Mouse (Mus musculus): ENCODE measurements around the gene Cradd. TPM values are rescaled to one million over a fixed set of nuclear protein-coding genes. Genes with fewer than 3 reads are reported as not detected.

Cradd gene
- total and polyA plus RNA-seq, 2 experiments: 8.9 to 24.7 TPM

GRCm38 (mm10) chr10:95156410-95156809 lies 167.5 kb downstream of the Cradd start:
- Histone ChIP-seq H3K4me3 (ENCODE audit: insufficient read depth, low read depth, low read length) (no peak overlapping the region), H3K79me2 (ENCODE audit: control insufficient read depth, insufficient read depth, low read length) (no peaks in the 10 kb centered on the region), H3K27me3 (ENCODE audit: control insufficient read depth, insufficient read depth, low read length) (no peaks in the 10 kb centered on the region), H3K4me1 (ENCODE audit: control insufficient read depth, insufficient read depth, low read length) (peaks cover 7% of the 10 kb centered on the region; the same call in 1 of the 2 replicates), H3K27ac (replicated peaks; ENCODE audit: insufficient read depth, low read depth, low read length) (no peak overlapping the region), H3K36me3 (ENCODE audit: control insufficient read depth, insufficient read depth, low read length) (no peaks in the 10 kb centered on the region), H3K9ac (ENCODE audit: low read depth, low read length) (no peak overlapping the region)
- no peak for DNase-seq (ENCODE audit: extremely low read depth, low read depth, low spot score)
- 90% methylated on average over 5 of the region's 7 CpGs for WGBS
- TF ChIP-seq CTCF (IDR thresholded peaks at IDR 0.05; ENCODE audit: low read depth, low read length): peak; percentile 61
- no peak for TF ChIP-seq POLR2A (IDR thresholded peaks at IDR 0.05; ENCODE audit: extremely low read depth, insufficient read depth, low read length)

DNA sequence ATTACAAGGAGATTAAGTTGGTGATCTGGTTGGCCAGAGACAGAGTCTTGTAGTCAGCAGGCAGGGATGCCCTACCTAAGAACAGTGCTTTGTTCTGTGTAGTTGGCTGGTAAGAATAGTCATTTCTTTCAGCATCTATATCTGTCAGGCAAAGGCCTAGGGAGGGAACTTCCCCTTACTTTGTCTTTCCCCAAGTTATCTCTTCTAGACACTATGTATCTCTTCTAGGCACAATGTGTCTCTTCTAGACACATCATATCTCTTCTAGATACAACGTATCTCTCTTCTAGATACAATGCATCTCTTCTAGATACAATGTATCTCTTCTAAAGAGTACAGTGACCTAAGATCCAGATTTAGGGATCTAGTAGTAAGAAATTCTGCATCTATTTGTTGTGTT lies 169.3 kb downstream of the Cradd start:
- WGBS: 79% methylated on average over 1 of the region's 1 CpGs
- Histone ChIP-seq H3K4me3 (ENCODE audit: insufficient read depth, low read depth, low read length) (no peak overlapping the region), H3K27ac (replicated peaks; ENCODE audit: insufficient read depth, low read depth, low read length) (no peak overlapping the region), H3K4me1 (ENCODE audit: control insufficient read depth, insufficient read depth, low read length) (peaks cover 7% of the 10 kb centered on the region; the same call in 1 of the 2 replicates), H3K36me3 (ENCODE audit: control insufficient read depth, insufficient read depth, low read length) (no peaks in the 10 kb centered on the region), H3K79me2 (ENCODE audit: control insufficient read depth, insufficient read depth, low read length) (no peaks in the 10 kb centered on the region), H3K9ac (ENCODE audit: low read depth, low read length) (no peak overlapping the region), H3K27me3 (ENCODE audit: control insufficient read depth, insufficient read depth, low read length) (no peaks in the 10 kb centered on the region)
- DNase-seq (ENCODE audit: extremely low read depth, low read depth, low spot score): no peak
- no peak for TF ChIP-seq CTCF (IDR thresholded peaks at IDR 0.05; ENCODE audit: low read depth, low read length)

- Histone ChIP-seq H3K36me3 (ENCODE audit: control insufficient read depth, insufficient read depth, low read length) (no peaks in the 10 kb centered on the region), H3K4me3 (ENCODE audit: insufficient read depth, low read depth, low read length) (no peak overlapping the region), H3K4me1 (ENCODE audit: control insufficient read depth, insufficient read depth, low read length) (peaks cover 8% of the 10 kb centered on the region; the same call in 1 of the 2 replicates), H3K79me2 (ENCODE audit: control insufficient read depth, insufficient read depth, low read length) (no peaks in the 10 kb centered on the region), H3K27ac (replicated peaks; ENCODE audit: insufficient read depth, low read depth, low read length) (no peak overlapping the region), H3K27me3 (ENCODE audit: control insufficient read depth, insufficient read depth, low read length) (no peaks in the 10 kb centered on the region), H3K9ac (ENCODE audit: low read depth, low read length) (no peak overlapping the region)
- 87% methylated on average over 7 of the region's 7 CpGs for WGBS
- no peak for DNase-seq (ENCODE audit: extremely low read depth, low read depth, low spot score)
- TF ChIP-seq CTCF (IDR thresholded peaks at IDR 0.05; ENCODE audit: low read depth, low read length) (no peak), POLR2A (IDR thresholded peaks at IDR 0.05; ENCODE audit: extremely low read depth, insufficient read depth, low read length) (no peak)
These were observed 170.7 kb downstream of the Cradd start for GRCm38 (mm10) chr10:95153224-95153623.

- WGBS: 19% methylated on average over 9 of the region's 9 CpGs
These were observed 171.4 kb downstream of the Cradd start for GRCm38 (mm10) chr10:95152503-95152989.

GRCm38 (mm10) chr10:95151012-95151768 lies 172.7 kb downstream of the Cradd start:
- WGBS: 89% methylated on average over 6 of the region's 6 CpGs
- Histone ChIP-seq H3K79me2 (ENCODE audit: control insufficient read depth, insufficient read depth, low read length) (no peaks in the 10 kb centered on the region), H3K4me3 (ENCODE audit: insufficient read depth, low read depth, low read length) (no peak overlapping the region), H3K9ac (ENCODE audit: low read depth, low read length) (no peak overlapping the region), H3K4me1 (ENCODE audit: control insufficient read depth, insufficient read depth, low read length) (peaks cover 19% of the 10 kb centered on the region), H3K27me3 (ENCODE audit: control insufficient read depth, insufficient read depth, low read length) (no peaks in the 10 kb centered on the region), H3K27ac (replicated peaks; ENCODE audit: insufficient read depth, low read depth, low read length) (no peak overlapping the region), H3K36me3 (ENCODE audit: control insufficient read depth, insufficient read depth, low read length) (no peaks in the 10 kb centered on the region)
- TF ChIP-seq CTCF (IDR thresholded peaks at IDR 0.05; ENCODE audit: low read depth, low read length): no peak
- TF ChIP-seq POLR2A (IDR thresholded peaks at IDR 0.05; ENCODE audit: extremely low read depth, insufficient read depth, low read length): no peak
- DNase-seq (ENCODE audit: extremely low read depth, low read depth, low spot score): peak; percentile 31

More at GRCm38 (mm10) chr10:95152503-95152989, 171.4 kb downstream of the Cradd start:
- peaks cover 12% of the 10 kb centered on the region; the same call in 1 of the 2 replicates for H3K4me1 ChIP-seq (ENCODE audit: control insufficient read depth, insufficient read depth, low read length)
- H3K36me3 ChIP-seq (ENCODE audit: control insufficient read depth, insufficient read depth, low read length): no peaks in the 10 kb centered on the region
- no peak overlapping the region for H3K4me3 ChIP-seq (ENCODE audit: insufficient read depth, low read depth, low read length)
- DNase-seq (ENCODE audit: extremely low read depth, low read depth, low spot score): peak; percentile 92
- no peak for TF ChIP-seq POLR2A (IDR thresholded peaks at IDR 0.05; ENCODE audit: extremely low read depth, insufficient read depth, low read length)
- no peak for TF ChIP-seq CTCF (IDR thresholded peaks at IDR 0.05; ENCODE audit: low read depth, low read length)
- H3K79me2 ChIP-seq (ENCODE audit: control insufficient read depth, insufficient read depth, low read length): no peaks in the 10 kb centered on the region
- H3K27ac ChIP-seq (replicated peaks; ENCODE audit: insufficient read depth, low read depth, low read length): peak overlapping the region; percentile 33; the same call in 1 of the 2 replicates
- H3K27me3 ChIP-seq (ENCODE audit: control insufficient read depth, insufficient read depth, low read length): no peaks in the 10 kb centered on the region
- H3K9ac ChIP-seq (ENCODE audit: low read depth, low read length): no peak overlapping the region

- Histone ChIP-seq H3K9ac (ENCODE audit: low read depth, low read length) (no peak overlapping the region), H3K36me3 (ENCODE audit: control insufficient read depth, insufficient read depth, low read length) (no peaks in the 10 kb centered on the region), H3K27me3 (ENCODE audit: control insufficient read depth, insufficient read depth, low read length) (no peaks in the 10 kb centered on the region), H3K4me3 (ENCODE audit: insufficient read depth, low read depth, low read length) (no peak overlapping the region), H3K79me2 (ENCODE audit: control insufficient read depth, insufficient read depth, low read length) (no peaks in the 10 kb centered on the region), H3K4me1 (ENCODE audit: control insufficient read depth, insufficient read depth, low read length) (peaks cover 28% of the 10 kb centered on the region), H3K27ac (replicated peaks; ENCODE audit: insufficient read depth, low read depth, low read length) (no peak overlapping the region)
- TF ChIP-seq CTCF (IDR thresholded peaks at IDR 0.05; ENCODE audit: low read depth, low read length) (no peak), POLR2A (IDR thresholded peaks at IDR 0.05; ENCODE audit: extremely low read depth, insufficient read depth, low read length) (no peak)
- WGBS: 27% methylated on average over 1 of the region's 1 CpGs
- DNase-seq (ENCODE audit: extremely low read depth, low read depth, low spot score): no peak
These were observed 174.3 kb downstream of the Cradd start for GRCm38 (mm10) chr10:95149666-95150065.

Measured in liver, adult 2 months (tissue).